Mouse (Mus musculus) intestine, embryonic 14.5 days (tissue): ENCODE data around the gene Casc1. TPM values are rescaled to one million over a fixed set of nuclear protein-coding genes. Genes with fewer than 3 reads are reported as not detected.

Source experiments
- ATAC-seq: fragments of 200-750 bp; cut with Nextera tagmentation; replicated peaks from 2 replicates; pipeline ENCODE4 v1.8.0; 2017; ENCODE audit warnings: low read depth, moderate number of reproducible peaks, moderate TSS enrichment, moderate library complexity; ENCODE audit not compliant: low FRiP score, low TSS enrichment
- DNase-seq: peaks from one replicate; pipeline ENCODE4 v3.0.0-alpha.2; 2018; ENCODE audit warnings: low spot score
- H3K27ac ChIP-seq: fragments of 300-500 bp; sonication (generic); 2 replicates; pipeline ENCODE4 v1.5.1; 2014; ENCODE audit warnings: low read depth, mild to moderate bottlenecking, control low read depth
- H3K27me3 ChIP-seq: fragments of 300-500 bp; sonication (generic); replicated peaks from 2 replicates; pipeline ENCODE4 v1.6.1; 2014; ENCODE audit warnings: low read length, control low read depth; ENCODE audit not compliant: control insufficient read depth, insufficient read depth
- H3K36me3 ChIP-seq: fragments of 300-500 bp; sonication (generic); 2 replicates; pipeline ENCODE4 v1.6.1; 2014; ENCODE audit warnings: low read length, control low read depth; ENCODE audit not compliant: control insufficient read depth, insufficient read depth
- H3K4me1 ChIP-seq: fragments of 300-500 bp; sonication (generic); replicated peaks from 2 replicates; pipeline ENCODE4 v1.6.1; 2014; ENCODE audit warnings: low read length, control low read depth, mixed read lengths; ENCODE audit not compliant: control insufficient read depth, insufficient read depth
- H3K4me2 ChIP-seq: fragments of 300-500 bp; sonication (generic); 2 replicates; pipeline ENCODE4 v1.6.1; 2014; ENCODE audit warnings: low read length
- H3K4me3 ChIP-seq: fragments of 300-500 bp; sonication (generic); 2 replicates; pipeline ENCODE4 v1.5.1; 2014; ENCODE audit warnings: low read depth, low read length, control low read depth, mixed read lengths
- H3K9ac ChIP-seq: fragments of 300-500 bp; sonication (generic); 2 replicates; pipeline ENCODE4 v1.6.1; 2014; ENCODE audit warnings: mild to moderate bottlenecking, low read length
- H3K9me3 ChIP-seq: fragments of 300-500 bp; sonication (generic); 2 replicates; pipeline ENCODE4 v1.6.1; 2016; ENCODE audit warnings: low read length, control low read depth; ENCODE audit not compliant: control insufficient read depth
- WGBS: fragments of 180-500 bp; shearing (Covaris S2); extraction: QIAGEN DNeasy Blood & Tissue Kit; methylation state at CpG from one replicate; pipeline ENCODE4 v1.1.7; 2014; 5-methylcytosine and 5-hydroxymethylcytosine counted together
- polyA plus RNA-seq: library from polyadenylated mRNA; unstranded; fragments of >200 nt; fragmentation: Nextera tagmentation; extraction: Ambion mirVana; gene quantifications from 2 replicates; pipeline ENCODE4 v1.2.1, GENCODE M21; 2014

Gene Casc1
- polyA plus RNA-seq, 1 experiment from 2014 or later, result 0.43 TPM

- Histone ChIP-seq H3K4me2 (peak overlapping the region; percentile 50), H3K4me3 (peak overlapping the region; percentile 25), H3K27ac (no peak overlapping the region), H3K4me1 (no peaks in the 10 kb centered on the region), H3K36me3 (no peaks in the 10 kb centered on the region), H3K9me3 (no peaks in the 10 kb centered on the region), H3K9ac (no peak overlapping the region), H3K27me3 (no peaks in the 10 kb centered on the region)
- 51% methylated on average over 27 of the region's 27 CpGs for WGBS
- ATAC-seq, result no peak; the same call in 1 of the 2 replicates
- DNase-seq, result peak; percentile 64
These were observed 23.4 kb downstream of the Casc1 start for GRCm38 (mm10) chr6:145187093-145188088.

- Histone ChIP-seq H3K27ac (no peak overlapping the region), H3K4me3 (no peak overlapping the region), H3K4me2 (no peak overlapping the region), H3K27me3 (no peaks in the 10 kb centered on the region), H3K36me3 (no peaks in the 10 kb centered on the region), H3K9me3 (no peaks in the 10 kb centered on the region), H3K9ac (no peak overlapping the region), H3K4me1 (no peaks in the 10 kb centered on the region)
- 79% methylated on average over 1 of the region's 1 CpGs for WGBS
- no peak for DNase-seq
- ATAC-seq, result no peak
These were observed 24.7 kb downstream of the Casc1 start for GRCm38 (mm10) chr6:145186096-145186495.

DNA sequence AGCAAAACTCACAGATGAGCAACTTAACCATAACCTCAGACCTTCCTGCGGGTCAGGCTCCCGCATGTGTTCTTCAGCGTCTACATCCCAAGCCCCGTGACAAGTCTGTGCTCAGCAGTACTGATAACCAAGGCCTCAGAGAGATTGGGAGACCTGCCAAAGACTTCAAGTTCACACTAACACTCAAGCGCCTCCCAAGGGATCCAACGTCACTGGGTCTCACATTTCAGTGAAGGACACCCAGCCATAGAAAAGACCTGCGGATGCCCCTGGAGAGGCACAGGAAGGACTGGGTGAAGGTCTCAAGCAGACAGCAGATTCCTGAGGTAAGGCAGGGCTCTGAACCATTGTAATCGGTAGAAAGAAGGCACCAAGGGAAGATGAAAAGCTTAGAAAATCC is 28.8 kb downstream of the Casc1 start:
- Histone ChIP-seq H3K27ac (no peak overlapping the region), H3K4me2 (no peak overlapping the region), H3K36me3 (no peaks in the 10 kb centered on the region), H3K27me3 (no peaks in the 10 kb centered on the region), H3K9ac (no peak overlapping the region), H3K9me3 (no peaks in the 10 kb centered on the region), H3K4me1 (no peaks in the 10 kb centered on the region), H3K4me3 (no peak overlapping the region)
- ATAC-seq (no peak), DNase-seq (no peak)
- WGBS, result 66% methylated on average over 8 of the region's 8 CpGs

GRCm38 (mm10) chr6:145179665-145180064 is 31.1 kb downstream of the Casc1 start:
- Histone ChIP-seq H3K4me2 (no peak overlapping the region), H3K9me3 (no peaks in the 10 kb centered on the region), H3K9ac (no peak overlapping the region), H3K27me3 (no peaks in the 10 kb centered on the region), H3K27ac (no peak overlapping the region), H3K36me3 (no peaks in the 10 kb centered on the region), H3K4me1 (peaks cover 7% of the 10 kb centered on the region; the same call in 1 of the 2 replicates), H3K4me3 (no peak overlapping the region)
- ATAC-seq (no peak), DNase-seq (peak; percentile 69)
- 42% methylated on average over 6 of the region's 6 CpGs for WGBS

- 63% methylated on average over 10 of the region's 10 CpGs for whole genome bisulfite sequencing
- ATAC-seq, result no peak
- peaks cover 24% of the 10 kb centered on the region for H3K4me1 ChIP-seq
These were observed 34.3 kb downstream of the Casc1 start for GRCm38 (mm10) chr6:145176474-145176873.

DNA sequence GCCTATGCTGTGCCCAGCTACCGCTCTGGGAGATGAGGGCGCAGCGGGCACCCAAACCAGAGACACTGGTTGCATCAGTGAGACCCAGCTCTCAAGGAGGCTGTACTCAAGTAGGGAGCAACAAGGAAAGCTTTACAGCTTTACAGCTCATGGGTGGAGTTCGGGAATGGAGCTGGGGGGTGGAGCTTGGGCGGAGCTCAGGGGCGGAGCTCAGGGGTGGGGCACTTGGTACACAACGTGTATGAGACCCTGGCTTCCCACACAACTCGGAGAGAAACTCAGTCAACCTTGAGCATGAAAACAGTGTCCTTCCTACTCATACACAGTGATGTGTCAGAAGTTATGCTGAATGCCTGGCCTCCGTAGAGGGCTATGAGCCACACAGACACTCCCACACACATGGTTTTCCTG is 35.2 kb downstream of the Casc1 start:
- WGBS, result 30% methylated on average over 9 of the region's 9 CpGs
- H3K4me2 ChIP-seq, result 0 out of 2 replicates have a peak overlapping the region, but pooled peaks have one; percentile 7

More at GRCm38 (mm10) chr6:145176474-145176873, 34.3 kb downstream of the Casc1 start:
- no peak overlapping the region for H3K27ac ChIP-seq
- no peak overlapping the region for H3K4me2 ChIP-seq
- no peak overlapping the region for H3K4me3 ChIP-seq
- H3K36me3 ChIP-seq, result no peaks in the 10 kb centered on the region
- no peaks in the 10 kb centered on the region for H3K27me3 ChIP-seq
- no peak overlapping the region for H3K9ac ChIP-seq
- no peaks in the 10 kb centered on the region for H3K9me3 ChIP-seq
- no peak for DNase-seq

DNA sequence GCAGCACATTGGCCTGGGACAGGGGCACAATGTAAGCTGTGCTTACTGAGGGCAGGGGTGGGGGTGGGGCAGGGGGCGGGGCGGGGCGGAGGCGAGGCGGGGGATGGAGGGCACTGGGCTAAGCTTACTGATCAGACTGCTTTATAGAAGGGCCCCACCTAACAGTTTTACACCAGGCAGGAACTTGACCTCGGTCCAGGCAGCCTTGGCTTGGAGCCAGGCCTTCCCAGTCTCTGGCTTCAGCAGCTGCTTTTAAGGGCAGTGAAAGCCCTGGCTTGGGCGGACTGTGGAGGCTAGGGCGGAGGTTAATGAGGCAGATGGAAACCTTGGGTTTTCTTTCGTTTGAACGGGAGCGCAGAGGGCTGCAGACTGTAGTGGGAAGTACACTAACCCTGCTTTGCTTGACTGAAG is 37.0 kb downstream of the Casc1 start:
- peaks cover 24% of the 10 kb centered on the region for H3K4me1 ChIP-seq
- peak; percentile 81 for DNase-seq
- H3K27ac ChIP-seq, result no peak overlapping the region
- 5% methylated on average over 11 of the region's 11 CpGs for WGBS
- no peaks in the 10 kb centered on the region for H3K27me3 ChIP-seq
- peak; percentile 88 for ATAC-seq
- no peak overlapping the region for H3K9ac ChIP-seq
- H3K36me3 ChIP-seq, result no peaks in the 10 kb centered on the region
- H3K4me2 ChIP-seq, result peak overlapping the region; percentile 23; the same call in 1 of the 2 replicates
- no peak overlapping the region for H3K4me3 ChIP-seq
- no peaks in the 10 kb centered on the region for H3K9me3 ChIP-seq

More for the DNA sequence above, 35.2 kb downstream of the Casc1 start:
- Histone ChIP-seq H3K9me3 (no peaks in the 10 kb centered on the region), H3K4me3 (no peak overlapping the region), H3K9ac (no peak overlapping the region), H3K27ac (no peak overlapping the region), H3K36me3 (no peaks in the 10 kb centered on the region), H3K4me1 (peaks cover 24% of the 10 kb centered on the region), H3K27me3 (no peaks in the 10 kb centered on the region)
- peak; percentile 67 for DNase-seq
- ATAC-seq, result peak; percentile 56

DNA sequence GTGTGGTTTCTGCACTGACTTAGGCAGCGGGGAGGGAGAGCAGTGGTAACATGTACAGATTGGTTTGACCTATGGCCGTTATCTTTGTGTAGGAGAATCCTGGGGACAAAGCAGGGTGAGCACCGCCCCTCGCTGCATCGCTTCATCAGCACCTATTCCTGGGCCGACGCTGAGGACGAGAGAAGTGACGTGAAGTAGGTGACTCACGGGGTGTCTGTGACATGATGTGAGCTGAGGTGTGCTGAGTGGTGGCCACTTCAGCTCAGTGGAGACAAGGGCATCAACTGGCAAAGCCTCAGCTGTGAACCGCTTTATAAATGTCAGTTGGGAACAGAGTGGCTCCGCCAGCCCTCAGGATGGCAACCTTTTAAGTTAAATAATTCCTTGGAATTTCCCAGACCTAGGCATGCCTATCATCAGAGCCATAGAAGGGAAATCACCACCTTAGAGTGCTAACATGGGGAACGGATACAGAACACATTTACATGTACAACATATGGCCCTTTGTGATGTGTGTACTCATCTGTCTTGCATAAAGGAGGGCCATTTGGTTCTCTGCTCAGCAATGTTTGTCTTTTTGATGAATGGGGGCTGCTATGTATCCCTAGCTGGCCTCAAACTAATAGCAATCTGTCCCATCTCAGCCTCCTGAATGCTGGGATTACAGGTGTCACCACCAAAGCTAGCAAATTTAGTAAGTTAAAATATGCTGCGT is 38.8 kb downstream of the Casc1 start:
- Histone ChIP-seq H3K9ac (no peak overlapping the region), H3K9me3 (no peaks in the 10 kb centered on the region), H3K4me3 (no peak overlapping the region), H3K27me3 (no peaks in the 10 kb centered on the region), H3K36me3 (no peaks in the 10 kb centered on the region), H3K4me1 (peaks cover 24% of the 10 kb centered on the region), H3K27ac (no peak overlapping the region), H3K4me2 (no peak overlapping the region)
- 82% methylated on average over 14 of the region's 14 CpGs for WGBS
- ATAC-seq (no peak), DNase-seq (no peak)
